Mouse (Mus musculus) stomach, embryonic 14.5 days (tissue): ENCODE data around the gene Dhx34. TPM values are rescaled to one million over a fixed set of nuclear protein-coding genes. Genes with fewer than 3 reads are reported as not detected.

ENCODE experiments used
- ATAC-seq: fragments of 200-750 bp; cut with Nextera tagmentation; 2 replicates; pipeline ENCODE4 v1.8.0; 2017; ENCODE audit warnings: low read depth, moderate TSS enrichment; ENCODE audit not compliant: insufficient number of reproducible peaks, insufficient read depth, low FRiP score
- H3K27ac ChIP-seq: fragments of 300-500 bp; sonication (generic); 2 replicates; pipeline ENCODE4 v1.5.1; 2014; ENCODE audit warnings: mild to moderate bottlenecking, low read length, moderate library complexity, mixed read lengths
- H3K27me3 ChIP-seq: fragments of 300-500 bp; sonication (generic); 2 replicates; pipeline ENCODE4 v1.6.1; 2014; ENCODE audit warnings: low read length, control low read depth, mixed read lengths; ENCODE audit not compliant: control insufficient read depth, insufficient read depth
- H3K36me3 ChIP-seq: fragments of 300-500 bp; sonication (generic); 2 replicates; pipeline ENCODE4 v1.6.1; 2014; ENCODE audit warnings: mild to moderate bottlenecking, control low read depth, low read length, moderate library complexity, mixed read lengths; ENCODE audit not compliant: control insufficient read depth, insufficient read depth
- H3K4me1 ChIP-seq: fragments of 300-500 bp; sonication (generic); 2 replicates; pipeline ENCODE4 v1.6.1; 2014; ENCODE audit warnings: low read length, control low read depth, mixed read lengths; ENCODE audit not compliant: control insufficient read depth, insufficient read depth
- H3K4me2 ChIP-seq: fragments of 300-500 bp; sonication (generic); replicated peaks from 2 replicates; pipeline ENCODE4 v1.6.1; 2014; ENCODE audit warnings: low read depth, low read length, control low read depth
- H3K4me3 ChIP-seq: fragments of 300-500 bp; sonication (generic); 2 replicates; pipeline ENCODE4 v1.5.1; 2014; ENCODE audit warnings: low read depth, low read length, control low read depth
- H3K9ac ChIP-seq: fragments of 300-500 bp; sonication (generic); replicated peaks from 2 replicates; pipeline ENCODE4 v1.6.1; 2014; ENCODE audit warnings: low read depth, mild to moderate bottlenecking, control low read depth, low read length, moderate library complexity, mixed read lengths
- H3K9me3 ChIP-seq: fragments of 300-500 bp; sonication (generic); 2 replicates; pipeline ENCODE4 v1.6.1; 2016; ENCODE audit warnings: low read depth, low read length, control low read depth; ENCODE audit not compliant: control insufficient read depth
- WGBS: fragments of 180-500 bp; shearing (Covaris S2); extraction: QIAGEN DNeasy Blood & Tissue Kit; methylation state at CpG from one replicate; pipeline ENCODE4 v1.1.7; 2014; 5-methylcytosine and 5-hydroxymethylcytosine counted together
- polyA plus RNA-seq: library from polyadenylated mRNA; unstranded; fragments of >200 nt; fragmentation: Nextera tagmentation; extraction: Ambion mirVana; gene quantifications from 2 replicates; pipeline ENCODE4 v1.2.1, GENCODE M21; 2014

Gene Dhx34
- polyA plus RNA-seq, 1 experiment from 2014 or later, result 8.4 TPM

- Histone ChIP-seq H3K9me3 (no peaks in the 10 kb centered on the region), H3K4me2 (no peak overlapping the region), H3K4me1 (0 out of 2 replicates have a peak, but pooled peaks cover 7% of the 10 kb centered on the region), H3K36me3 (peaks cover 27% of the 10 kb centered on the region), H3K9ac (no peak overlapping the region), H3K4me3 (no peak overlapping the region), H3K27me3 (no peaks in the 10 kb centered on the region), H3K27ac (no peak overlapping the region)
- 88% methylated on average over 7 of the region's 7 CpGs for WGBS
- ATAC-seq, result no peak
Observed at GRCm38 (mm10) chr7:16207076-16207475, 14.8 kb downstream of the Dhx34 start.

GRCm38 (mm10) chr7:16204791-16205190 lies 17.0 kb downstream of the Dhx34 start:
- no peak overlapping the region for H3K4me2 ChIP-seq
- no peaks in the 10 kb centered on the region for H3K27me3 ChIP-seq
- 0 out of 2 replicates have a peak, but pooled peaks cover 7% of the 10 kb centered on the region for H3K4me1 ChIP-seq
- H3K9ac ChIP-seq, result no peak overlapping the region
- no peaks in the 10 kb centered on the region for H3K9me3 ChIP-seq
- no peak overlapping the region for H3K4me3 ChIP-seq
- ATAC-seq, result no peak
- peaks cover 18% of the 10 kb centered on the region for H3K36me3 ChIP-seq
- 76% methylated on average over 8 of the region's 9 CpGs for WGBS
- H3K27ac ChIP-seq, result no peak overlapping the region

- ATAC-seq, result no peak
- 88% methylated on average over 13 of the region's 13 CpGs for WGBS
Observed at GRCm38 (mm10) chr7:16203505-16203903, 18.3 kb downstream of the Dhx34 start.

GRCm38 (mm10) chr7:16202756-16203504 lies 18.9 kb downstream of the Dhx34 start:
- H3K9me3 ChIP-seq, result no peaks in the 10 kb centered on the region
- H3K27me3 ChIP-seq, result no peaks in the 10 kb centered on the region
- 85% methylated on average over 15 of the region's 15 CpGs for WGBS
- peaks cover 27% of the 10 kb centered on the region for H3K36me3 ChIP-seq
- no peak overlapping the region for H3K9ac ChIP-seq
- H3K27ac ChIP-seq, result no peak overlapping the region
- no peak overlapping the region for H3K4me2 ChIP-seq
- no peaks in the 10 kb centered on the region for H3K4me1 ChIP-seq
- H3K4me3 ChIP-seq, result no peak overlapping the region
- no peak for ATAC-seq

More at GRCm38 (mm10) chr7:16203505-16203903, 18.3 kb downstream of the Dhx34 start:
- H3K9me3 ChIP-seq, result no peaks in the 10 kb centered on the region
- no peaks in the 10 kb centered on the region for H3K27me3 ChIP-seq
- H3K4me1 ChIP-seq, result 0 out of 2 replicates have a peak, but pooled peaks cover 2% of the 10 kb centered on the region
- no peak overlapping the region for H3K9ac ChIP-seq
- no peak overlapping the region for H3K27ac ChIP-seq
- no peak overlapping the region for H3K4me3 ChIP-seq
- H3K4me2 ChIP-seq, result no peak overlapping the region
- H3K36me3 ChIP-seq, result peaks cover 23% of the 10 kb centered on the region

- Histone ChIP-seq H3K9ac (no peak overlapping the region), H3K4me1 (no peaks in the 10 kb centered on the region), H3K4me3 (no peak overlapping the region), H3K4me2 (no peak overlapping the region), H3K9me3 (no peaks in the 10 kb centered on the region), H3K27ac (no peak overlapping the region), H3K27me3 (no peaks in the 10 kb centered on the region), H3K36me3 (peaks cover 36% of the 10 kb centered on the region)
- 84% methylated on average over 6 of the region's 6 CpGs for WGBS
- no peak for ATAC-seq
Observed at GRCm38 (mm10) chr7:16201136-16201535, 20.7 kb downstream of the Dhx34 start.

GRCm38 (mm10) chr7:16198540-16198939 lies 23.3 kb downstream of the Dhx34 start:
- H3K27me3 ChIP-seq, result no peaks in the 10 kb centered on the region
- no peak for ATAC-seq
- 84% methylated on average over 11 of the region's 11 CpGs for WGBS
- H3K9me3 ChIP-seq, result no peaks in the 10 kb centered on the region
- H3K27ac ChIP-seq, result no peak overlapping the region
- H3K4me1 ChIP-seq, result no peaks in the 10 kb centered on the region
- no peak overlapping the region for H3K4me2 ChIP-seq
- no peak overlapping the region for H3K9ac ChIP-seq
- peaks cover 31% of the 10 kb centered on the region; the same call in 1 of the 2 replicates for H3K36me3 ChIP-seq
- no peak overlapping the region for H3K4me3 ChIP-seq

GRCm38 (mm10) chr7:16197166-16197565 lies 24.7 kb downstream of the Dhx34 start:
- Histone ChIP-seq H3K4me2 (no peak overlapping the region), H3K9me3 (no peaks in the 10 kb centered on the region), H3K4me3 (no peak overlapping the region), H3K4me1 (no peaks in the 10 kb centered on the region), H3K27me3 (no peaks in the 10 kb centered on the region), H3K9ac (no peak overlapping the region), H3K27ac (no peak overlapping the region), H3K36me3 (peaks cover 29% of the 10 kb centered on the region; the same call in 1 of the 2 replicates)
- ATAC-seq, result no peak
- 64% methylated on average over 5 of the region's 5 CpGs for WGBS

- Histone ChIP-seq H3K4me2 (no peak overlapping the region), H3K36me3 (peaks cover 27% of the 10 kb centered on the region; the same call in 1 of the 2 replicates), H3K4me3 (no peak overlapping the region), H3K9ac (no peak overlapping the region), H3K9me3 (no peaks in the 10 kb centered on the region), H3K27ac (no peak overlapping the region), H3K4me1 (no peaks in the 10 kb centered on the region), H3K27me3 (no peaks in the 10 kb centered on the region)
- ATAC-seq, result no peak
- WGBS, result 39% methylated on average over 6 of the region's 6 CpGs
Observed at GRCm38 (mm10) chr7:16196616-16197015, 25.2 kb downstream of the Dhx34 start.
